Mouse (Mus musculus): ENCODE data around the gene Rab34.

Gene Rab34

DNA sequence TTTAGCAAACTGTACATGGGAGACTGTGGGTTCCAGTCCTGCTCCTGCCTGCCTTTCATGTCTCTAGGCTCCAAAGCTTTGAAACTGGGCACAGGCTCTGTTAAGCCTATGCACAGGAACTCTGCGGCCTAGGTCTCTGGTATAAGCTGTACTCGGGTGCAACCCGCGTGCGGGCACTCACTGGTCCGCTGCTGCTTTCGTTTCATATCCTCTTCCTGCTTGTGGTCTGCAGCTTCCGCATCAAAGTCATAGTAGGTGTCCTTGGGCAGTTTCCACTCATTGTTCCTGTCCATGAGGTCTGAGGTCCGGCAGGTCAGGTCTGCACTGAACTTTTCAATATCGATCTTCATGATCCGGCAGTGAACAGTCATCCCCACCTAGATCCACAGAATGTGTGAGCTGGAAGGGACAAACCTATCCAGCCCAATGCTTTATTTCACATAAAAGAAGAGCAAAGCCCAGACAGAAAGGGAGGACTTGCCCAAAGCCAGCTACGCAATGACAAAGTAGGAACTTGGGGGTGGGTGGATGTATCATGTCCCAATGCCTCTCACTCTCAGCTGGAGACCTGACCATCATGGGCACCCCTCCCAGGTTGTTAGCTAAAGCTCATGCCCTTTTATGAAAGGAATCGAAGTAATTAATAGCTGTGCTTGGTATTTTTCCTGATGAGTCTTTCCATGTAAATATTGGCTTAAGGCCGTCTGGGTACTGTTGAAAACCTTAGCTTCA is 25.0 kb downstream of the Rab34 start:
- no peak for DNase-seq (ENCODE audit: low spot score)

DNA sequence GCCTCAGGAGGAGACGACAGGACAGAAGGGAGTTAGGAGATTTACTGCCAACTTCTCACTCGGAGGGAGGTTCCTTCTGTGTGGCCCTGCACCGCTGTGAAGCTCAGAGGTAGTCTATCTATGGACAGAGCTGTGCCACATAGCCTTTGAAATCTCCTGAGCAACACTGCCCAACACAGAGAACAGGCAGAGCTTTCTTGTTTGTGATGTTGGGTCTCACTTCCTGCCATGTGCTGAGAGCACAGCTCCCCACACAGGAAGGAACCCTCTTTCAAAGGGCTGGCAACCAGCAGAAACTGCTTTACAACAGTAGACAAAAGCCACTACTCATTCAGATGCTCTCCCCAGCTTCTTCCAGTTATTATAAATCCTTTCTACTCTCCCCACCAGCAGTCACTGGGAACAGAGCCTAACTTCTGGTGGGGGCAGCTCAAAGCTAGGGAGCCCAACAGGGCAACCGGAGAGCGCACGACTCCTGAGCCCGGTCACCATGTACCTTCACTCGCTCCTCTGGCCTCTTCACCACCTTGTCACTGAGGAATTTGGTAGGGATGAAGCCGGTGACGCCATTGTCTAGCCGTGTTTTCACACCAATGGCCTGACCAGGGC is 27.6 kb downstream of the Rab34 start:
- DNase-seq (ENCODE audit: low spot score): no peak

DNA sequence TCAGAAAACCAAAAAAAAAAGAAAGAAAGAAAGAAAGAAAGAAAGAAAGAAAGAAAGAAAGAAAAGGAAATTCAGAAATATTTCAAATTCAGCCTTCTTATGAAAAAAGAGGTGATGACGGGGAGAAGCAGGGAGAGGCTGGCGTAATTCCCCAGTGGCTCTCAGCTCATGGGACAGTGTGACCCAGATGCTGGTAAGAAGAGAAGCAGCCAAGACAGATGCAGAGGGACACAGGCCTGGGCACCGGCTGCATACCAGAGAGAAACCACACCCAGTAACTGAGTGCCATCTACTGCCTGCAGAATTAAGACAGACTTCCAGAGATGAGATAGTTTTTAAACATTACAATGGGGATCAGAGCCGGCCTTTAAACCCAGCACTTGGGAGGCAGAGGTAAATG is 35.4 kb downstream of the Rab34 start:
- no peak for DNase-seq (ENCODE audit: low spot score)

DNA sequence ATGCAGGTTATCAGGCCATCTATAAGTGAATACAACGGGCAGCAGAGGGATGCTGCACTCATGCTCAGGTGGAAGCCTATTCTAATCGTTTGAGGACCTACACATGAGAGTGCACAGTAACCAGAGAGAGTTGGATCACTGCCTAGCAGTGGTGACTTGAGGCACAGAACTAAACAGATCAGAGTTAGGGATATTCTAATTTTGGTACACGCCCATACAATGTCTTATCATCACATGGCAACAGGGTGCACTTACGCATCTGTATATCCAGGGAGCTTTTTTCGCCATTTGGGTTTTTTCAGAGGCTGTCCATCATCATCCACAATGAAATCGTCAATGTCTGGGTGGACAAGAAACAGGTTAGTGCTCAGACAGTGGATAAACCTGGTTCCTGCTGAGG is 43.3 kb downstream of the Rab34 start:
- DNase-seq (ENCODE audit: low spot score): no peak

DNA sequence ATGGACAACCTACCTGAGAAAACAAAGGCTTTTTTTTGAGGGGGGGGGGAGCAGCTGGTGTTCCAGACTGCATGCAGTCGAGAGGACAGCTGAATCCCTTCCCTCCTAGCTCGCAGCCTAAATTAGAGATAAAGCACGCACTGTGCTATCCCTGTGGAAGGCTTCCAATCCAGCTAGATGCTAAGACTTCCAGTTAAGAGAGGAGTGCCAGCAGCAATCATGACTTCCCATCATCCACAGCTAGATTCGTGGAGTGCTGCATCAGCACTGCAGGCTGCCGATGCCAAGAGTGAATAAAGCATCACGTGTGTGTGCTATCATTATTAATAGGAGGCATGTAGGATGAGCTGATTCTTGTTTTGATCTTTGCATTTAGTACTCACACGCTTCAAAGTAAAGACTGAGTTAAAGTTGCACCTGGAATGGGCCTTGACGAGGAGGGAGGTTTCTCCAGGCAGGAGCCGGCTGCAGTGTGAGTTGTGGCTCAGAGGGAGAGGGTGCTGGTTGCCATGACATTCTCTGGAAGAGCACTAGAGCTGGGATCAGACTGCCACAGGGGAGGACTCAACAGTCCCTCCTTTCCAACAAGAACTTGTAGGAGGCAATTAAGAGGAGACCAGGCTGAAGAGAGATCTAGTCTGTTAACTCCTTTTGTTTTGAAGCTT is 52.1 kb downstream of the Rab34 start:
- DNase-seq (ENCODE audit: low spot score): no peak

Data from ovary, adult 18-20 months (tissue).